Mouse (Mus musculus) brain, adult 2 months (tissue): ENCODE data around the gene Sept7.
A peak's percentile ranks its signal among the peaks of the same experiment; 100 is the strongest.
"Not testable (repeated sequence)": the region's sequence is repeated elsewhere in the genome, so short reads cannot be mapped to it uniquely, and the experiment has no call there.

Experiments used
- DNase-seq: peaks from one replicate; pipeline ENCODE4 v3.0.0; 2011; ENCODE audit warnings: low read depth, low spot score

The Sept7 gene

DNA sequence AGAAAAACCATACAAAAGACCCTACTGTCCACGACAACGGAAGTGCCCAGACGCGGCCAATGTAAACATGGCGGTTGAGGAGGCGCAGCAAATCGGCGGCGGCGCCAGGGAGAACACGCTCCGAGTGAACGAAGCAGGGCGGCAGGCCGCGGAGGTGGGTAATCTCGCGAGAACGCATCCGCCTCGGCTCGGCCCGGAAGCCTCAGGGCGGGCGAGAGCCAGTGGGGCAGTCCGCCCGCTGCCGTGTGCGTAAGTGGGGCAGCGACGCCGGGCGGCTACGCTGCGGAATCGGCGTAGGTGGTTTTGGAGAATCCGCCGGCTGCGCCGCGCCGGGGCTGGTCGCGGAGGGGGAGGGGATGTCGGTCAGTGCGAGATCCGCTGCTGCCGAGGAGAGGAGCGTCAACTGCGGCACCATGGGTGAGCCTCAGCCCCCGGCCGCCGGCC, at the start of gene Sept7:
Gene Sept7 (plus strand): TSS at position 157 of the 444 bp plus-strand sequence.
- DNase-seq, result peak; percentile 100

DNA sequence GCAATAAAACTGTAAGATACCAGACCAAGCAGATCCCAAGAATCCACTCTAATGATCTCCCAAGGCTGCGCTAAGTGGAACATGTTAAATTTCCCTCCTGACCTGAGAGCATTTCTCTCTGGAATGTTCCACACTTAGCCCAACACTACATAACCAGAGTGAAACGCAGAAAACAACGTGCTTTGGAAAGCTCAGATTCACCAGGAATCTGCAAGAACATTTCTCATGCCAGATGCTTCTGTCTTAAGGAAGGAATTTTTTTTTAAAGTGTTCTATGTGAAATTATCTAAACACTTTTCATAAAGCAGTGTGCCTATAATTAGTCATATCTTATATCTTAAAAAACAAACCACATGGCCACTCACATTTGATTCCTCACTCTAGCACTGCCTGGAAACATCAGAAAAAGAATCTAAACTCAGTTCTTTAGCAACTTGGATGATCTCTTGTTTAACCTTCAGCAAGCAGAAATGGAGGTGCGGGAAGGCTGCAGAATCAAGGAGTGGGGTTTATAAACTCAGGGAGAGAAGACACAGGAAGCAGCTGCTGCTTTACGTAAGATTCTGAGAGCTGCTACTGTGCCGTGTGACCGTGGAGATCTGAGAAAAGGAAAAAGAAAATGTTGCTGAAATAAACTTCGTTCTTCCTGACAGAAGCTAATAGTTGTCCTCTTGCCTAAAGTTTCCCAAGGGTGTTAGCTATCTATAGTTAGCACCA, 44.0 kb upstream of the Sept7 start:
- DNase-seq, result peak; percentile 86

GRCm38 (mm10) chr9:25212309-25213163, 39.7 kb upstream of the Sept7 start:
- DNase-seq, result peak; percentile 53

DNA sequence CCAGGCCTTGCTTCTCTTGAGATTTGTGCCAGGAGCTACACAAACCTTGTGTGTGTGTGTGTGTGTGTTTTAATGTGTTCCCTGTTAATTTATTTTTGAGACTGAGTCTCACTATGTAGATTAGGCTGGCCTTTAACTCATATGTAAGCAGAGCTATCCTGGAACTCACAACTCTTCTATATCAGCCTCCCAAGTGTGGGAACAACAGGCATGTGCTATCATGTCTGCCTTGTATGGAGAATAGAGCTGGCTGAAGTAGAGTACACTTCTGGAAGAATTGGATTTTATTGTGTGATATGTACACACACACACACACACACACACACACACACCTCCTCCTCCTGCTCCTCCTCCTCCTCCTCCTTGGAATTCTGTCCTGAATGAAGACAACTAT, 39.1 kb upstream of the Sept7 start:
- DNase-seq, result no peak

DNA sequence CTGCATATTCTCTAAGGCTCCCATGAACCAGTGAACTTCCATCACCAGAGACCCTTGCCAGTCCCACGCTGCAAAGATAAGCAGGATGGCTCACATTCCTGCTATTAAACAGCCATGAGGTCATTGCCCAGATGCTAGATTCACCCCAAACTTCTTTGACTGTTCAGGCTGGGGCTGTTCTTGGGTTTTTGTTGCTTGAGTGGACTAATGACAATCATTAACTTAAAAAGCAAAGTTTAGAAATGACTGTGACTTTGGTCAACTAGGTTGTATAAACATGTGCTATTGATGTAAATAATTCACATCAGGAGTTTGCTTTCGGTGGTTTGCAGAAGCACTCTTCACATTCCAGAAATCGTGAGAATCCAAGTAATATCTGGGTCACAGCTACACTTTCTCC, 36.8 kb upstream of the Sept7 start:
- no peak for DNase-seq

DNA sequence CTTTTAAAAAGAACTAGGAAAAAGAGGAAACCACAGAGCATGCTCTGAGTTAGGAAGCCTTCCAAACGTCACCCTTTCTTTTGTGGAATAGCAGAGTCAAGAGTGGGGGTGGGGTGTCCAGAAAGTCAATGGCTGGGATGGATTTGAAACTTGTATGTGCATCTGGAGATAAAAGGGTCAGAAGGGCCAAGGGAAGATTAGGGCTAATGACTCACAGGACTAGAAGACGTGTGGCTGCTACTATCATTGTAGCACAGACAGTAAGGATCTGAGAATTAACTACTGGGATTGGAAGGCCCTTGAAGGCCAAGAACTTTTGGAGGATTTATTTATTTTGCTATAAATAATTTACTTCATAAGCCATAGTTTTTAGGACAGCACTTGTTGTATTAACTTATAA, 36.0 kb upstream of the Sept7 start:
- DNase-seq, result no peak

- peak; percentile 81 for DNase-seq
Measured at GRCm38 (mm10) chr9:25218954-25219353, 33.3 kb upstream of the Sept7 start.

DNA sequence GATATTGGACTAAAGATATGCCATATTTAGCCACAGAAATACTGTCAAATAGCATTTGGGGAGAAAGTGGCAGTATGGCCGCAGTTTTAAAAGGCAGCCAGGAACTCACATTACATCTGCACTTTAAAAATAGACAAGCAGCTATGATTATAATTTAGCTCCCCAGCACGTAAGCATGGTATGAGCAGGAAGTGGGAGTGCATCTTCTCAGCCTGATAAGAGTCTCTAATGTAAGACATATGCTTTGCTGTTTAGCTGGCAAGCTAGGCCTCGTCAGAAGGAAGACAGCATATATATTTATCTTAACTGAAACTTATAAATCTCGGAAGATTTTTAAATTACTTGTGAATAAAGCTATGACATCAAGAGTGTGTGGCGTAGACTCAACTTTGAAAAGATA, 32.4 kb upstream of the Sept7 start:
- DNase-seq, result peak; percentile 78

DNA sequence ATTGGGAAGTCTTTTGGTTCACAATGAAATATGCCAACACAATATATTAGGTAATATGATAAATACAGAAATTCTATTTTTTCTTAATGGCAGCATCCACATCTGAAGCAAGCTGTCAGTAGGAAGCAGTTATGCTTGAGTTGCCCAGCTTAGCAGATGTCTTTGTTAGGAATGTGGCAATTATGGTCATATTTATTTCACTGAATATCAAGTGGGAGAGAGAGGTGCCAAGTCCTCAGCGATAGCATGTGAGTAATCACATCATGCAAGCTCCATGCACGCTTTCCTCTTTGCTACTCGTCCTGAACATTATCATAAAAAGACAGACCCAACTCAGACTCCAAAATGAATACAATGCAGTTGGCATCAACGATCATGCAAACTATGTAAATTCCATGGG, 27.3 kb upstream of the Sept7 start:
- DNase-seq, result peak; percentile 73

DNA sequence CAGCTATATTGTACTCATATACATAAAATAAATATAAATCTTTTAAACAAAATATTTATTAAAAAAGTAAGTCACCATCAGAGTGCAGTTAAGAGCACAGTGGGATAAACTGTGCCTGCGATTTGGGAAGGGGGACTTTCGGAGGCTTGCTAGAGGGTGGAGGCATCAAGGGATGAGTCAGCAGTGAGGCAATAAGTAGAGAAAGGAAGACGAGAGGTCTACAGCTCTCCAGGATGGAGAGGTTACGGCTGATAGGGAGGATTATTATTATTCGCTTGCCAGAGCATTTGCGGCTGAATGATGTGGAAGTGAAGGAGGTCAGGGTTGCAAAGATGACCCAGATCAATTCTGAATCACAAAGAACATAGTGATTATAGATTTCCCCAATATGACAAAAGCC, 22.5 kb upstream of the Sept7 start:
- DNase-seq, result no peak

DNA sequence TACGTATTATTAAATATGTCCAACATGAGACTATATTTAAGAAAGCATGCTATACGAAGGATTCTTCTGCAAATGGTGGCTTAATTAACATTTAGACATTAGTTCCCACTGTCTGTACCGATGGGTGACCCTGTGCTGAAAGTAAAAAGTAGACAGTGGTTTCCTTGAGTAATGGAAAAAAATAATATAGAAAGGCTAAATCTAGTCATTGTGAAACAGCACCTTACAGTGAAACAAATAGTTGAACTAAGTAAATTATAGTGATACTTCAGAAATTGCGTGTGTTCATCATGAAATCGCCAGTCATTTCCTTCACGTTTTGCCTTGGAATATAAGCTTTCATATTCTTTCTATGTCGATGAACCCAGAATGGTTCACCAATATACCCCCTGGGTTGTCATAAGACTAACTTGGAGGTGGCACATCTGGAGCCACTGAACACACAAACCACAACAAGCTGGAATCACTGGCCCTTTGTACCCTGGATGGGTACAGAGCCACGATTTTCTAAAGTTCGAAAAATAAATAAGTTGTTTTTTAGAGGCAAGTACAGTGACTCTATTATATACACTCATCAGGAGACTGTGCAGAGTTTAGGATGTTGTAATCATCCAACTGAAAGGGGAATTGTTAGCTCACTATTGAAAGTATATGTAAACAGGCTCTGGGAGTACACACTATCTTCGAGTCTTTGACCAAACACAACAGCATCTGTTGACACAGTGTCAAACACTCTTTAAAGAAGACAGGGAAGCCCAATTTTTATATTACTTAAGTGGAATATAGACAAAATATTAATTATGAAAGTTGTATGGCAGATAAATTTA, 21.8 kb upstream of the Sept7 start:
- peak; percentile 84 for DNase-seq

GRCm38 (mm10) chr9:25241065-25241464, 11.2 kb upstream of the Sept7 start:
- peak; percentile 81 for DNase-seq

- DNase-seq, result not testable (repeated sequence)
Measured at GRCm38 (mm10) chr9:25241783-25242182, 10.5 kb upstream of the Sept7 start.

DNA sequence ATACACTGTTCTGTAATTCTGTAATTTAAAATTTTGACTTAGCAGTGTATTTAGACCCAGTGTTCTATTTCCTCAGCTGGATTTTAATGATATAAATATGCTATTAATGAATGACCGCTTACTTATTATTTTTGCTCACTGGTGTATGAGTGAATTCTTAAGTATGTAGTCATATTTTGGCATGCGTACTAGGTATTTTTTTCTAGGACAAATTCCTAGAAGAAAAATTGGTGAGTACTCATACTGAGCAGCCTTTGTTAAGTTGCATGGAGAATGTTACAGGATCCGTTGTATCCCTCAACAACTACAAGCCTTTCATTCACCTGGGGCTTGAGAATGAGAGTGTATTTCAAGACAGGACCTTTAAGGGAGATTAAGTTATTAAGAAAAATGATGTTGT, 10.0 kb upstream of the Sept7 start:
- no peak for DNase-seq

DNA sequence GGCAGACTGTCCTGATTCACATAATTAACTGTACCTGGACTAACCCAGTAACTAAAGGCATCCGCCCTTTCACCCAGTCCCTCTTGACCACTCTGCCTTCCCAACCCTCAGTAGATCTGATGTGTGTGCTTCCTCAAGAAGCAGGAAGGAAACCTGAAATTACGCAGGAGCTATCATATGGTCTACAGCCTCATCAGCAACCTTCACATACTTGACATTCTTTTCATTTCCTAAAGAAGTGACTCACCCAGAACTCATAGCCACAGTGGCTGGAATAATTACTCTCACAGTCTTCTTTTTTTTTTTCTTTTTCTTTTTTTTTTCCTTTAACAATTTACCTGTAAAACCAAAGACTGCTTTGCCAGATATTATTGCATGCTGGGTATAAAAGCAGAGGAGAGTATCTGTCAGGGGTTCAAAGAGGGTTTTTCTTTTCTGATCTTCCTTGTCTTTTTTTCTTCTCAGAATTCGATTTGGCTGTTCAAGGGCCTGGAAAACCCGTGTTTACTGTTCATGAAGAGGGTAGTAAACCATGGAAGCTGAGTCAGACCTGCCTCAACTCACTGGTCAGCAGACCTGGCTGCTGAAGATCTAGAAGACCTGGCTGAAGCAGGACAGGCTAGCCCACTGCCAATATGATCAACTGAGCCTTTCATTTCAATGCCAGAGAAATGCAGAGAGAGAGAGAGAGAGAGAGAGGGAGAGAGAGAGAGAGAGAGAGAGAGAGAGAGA, 8.1 kb upstream of the Sept7 start:
- DNase-seq, result no peak

- no peak for DNase-seq
Measured at GRCm38 (mm10) chr9:25245125-25245524, 7.1 kb upstream of the Sept7 start.

DNA sequence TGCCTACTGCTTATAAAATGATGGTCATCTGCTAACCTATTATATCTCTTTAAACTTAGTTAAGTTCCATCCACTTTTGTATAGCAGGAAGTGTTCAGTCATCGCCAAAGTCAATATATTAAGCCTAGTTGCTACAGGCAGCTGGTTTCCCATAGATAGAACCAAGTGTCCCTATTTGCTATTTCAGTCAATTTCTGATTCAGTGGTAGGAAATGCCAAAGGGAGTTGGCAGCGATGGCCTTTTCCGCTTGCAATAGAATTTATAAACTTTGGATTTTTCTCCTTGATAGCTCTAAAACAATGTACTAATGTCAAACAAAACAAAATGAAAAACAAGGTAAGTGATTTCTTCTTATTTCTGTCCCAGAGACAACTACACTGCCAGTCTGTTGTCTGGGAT, 5.7 kb upstream of the Sept7 start:
- DNase-seq, result peak; percentile 52

DNA sequence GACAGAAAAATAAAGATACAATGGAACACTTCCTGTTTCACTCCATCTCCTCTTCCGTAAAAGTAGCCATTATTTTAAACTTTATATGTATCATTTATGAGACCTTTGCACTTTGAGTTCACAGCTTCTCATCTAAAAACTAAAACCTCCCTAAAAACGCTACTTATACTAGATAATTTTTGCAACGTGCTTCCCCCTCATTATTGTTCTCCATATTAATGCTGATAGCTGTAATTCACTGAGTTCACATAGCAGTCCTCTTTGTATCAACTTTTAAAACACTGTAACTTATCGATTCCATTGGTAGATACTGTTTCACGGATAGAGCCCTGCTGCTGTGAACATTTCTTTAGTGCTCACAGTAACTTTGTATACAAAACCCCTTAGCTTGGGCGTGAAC, 1.1 kb upstream of the Sept7 start:
- no peak for DNase-seq

GRCm38 (mm10) chr9:25251611-25252282, 492 bp upstream of the Sept7 start:
- DNase-seq, result peak; percentile 96

DNA sequence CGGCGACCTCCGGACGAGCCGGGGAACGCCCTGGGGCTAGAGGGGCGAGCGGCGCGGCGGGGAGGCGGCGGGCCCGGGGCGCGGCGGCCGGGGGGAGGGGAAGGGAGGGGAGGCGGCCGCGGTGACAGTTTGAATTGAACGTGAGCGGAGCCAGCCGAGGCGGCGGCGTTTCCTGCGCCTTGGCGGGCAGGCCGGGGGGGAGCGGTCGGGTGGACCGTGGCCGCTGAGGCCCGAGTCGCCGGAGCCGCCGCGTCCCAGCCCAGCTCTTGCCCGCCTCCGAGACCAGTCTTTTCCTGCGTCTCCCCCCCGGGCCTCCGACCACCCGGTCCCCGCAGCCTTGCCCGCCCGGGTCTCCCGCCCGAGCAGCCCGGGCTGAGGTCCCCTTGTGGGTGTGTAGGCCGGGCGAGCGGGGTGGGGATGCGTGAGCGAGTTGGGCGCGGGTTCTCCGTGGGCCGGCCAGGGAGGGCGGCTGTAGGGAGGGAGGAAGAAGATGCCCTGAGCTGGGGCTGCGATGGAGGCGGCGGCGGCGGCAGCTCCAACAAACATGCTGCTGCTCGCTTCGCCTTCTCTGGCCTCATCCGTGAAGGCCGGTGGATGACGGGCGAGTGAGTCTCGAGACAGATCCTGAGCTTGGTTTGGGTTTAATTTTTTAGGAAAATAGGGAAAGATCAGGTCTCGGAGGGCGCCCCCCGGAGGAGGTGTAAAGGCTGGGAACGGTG, 679 bp downstream of the Sept7 start:
- peak; percentile 75 for DNase-seq
